Mouse (Mus musculus) adrenal gland, adult 2 months (tissue): Measurements from ENCODE around the gene Bcl10. TPM values are rescaled to one million over a fixed set of nuclear protein-coding genes. Genes with fewer than 3 reads are reported as not detected.
"Not testable (repeated sequence)": the region's sequence is repeated elsewhere in the genome, so short reads cannot be mapped to it uniquely, and the experiment has no call there.

ENCODE experiments used
- DNase-seq: peaks from one replicate; pipeline ENCODE4 v3.0.0; 2021
- polyA plus RNA-seq: library from polyadenylated mRNA; depleted of rRNA; stranded (reverse); fragments of >200 nt; gene quantifications from 2 replicates; pipeline ENCODE4 v1.2.3, GENCODE M21; 2012; rRNA removed
- total RNA-seq, 2 experiments: library from RNA; stranded (reverse); gene quantifications; 2 replicates each; pipeline ENCODE4 v1.2.3; 2021

Gene Bcl10
- total and polyA plus RNA-seq, 3 experiments: 4.1 to 23.9 (median 20.7) TPM

- DNase-seq: peak; percentile 62
Measured at GRCm38 (mm10) chr3:145950034-145950814, 27.6 kb downstream of the Bcl10 start.

- DNase-seq: no peak
Measured at GRCm38 (mm10) chr3:145950815-145951130, 28.2 kb downstream of the Bcl10 start.

- peak; percentile 82 for DNase-seq
Measured at GRCm38 (mm10) chr3:145951287-145952165, 28.9 kb downstream of the Bcl10 start.

GRCm38 (mm10) chr3:145952945-145953344 is 30.3 kb downstream of the Bcl10 start:
- no peak for DNase-seq

- DNase-seq: no peak
Measured at GRCm38 (mm10) chr3:145953411-145953810, 30.8 kb downstream of the Bcl10 start.

- no peak for DNase-seq
Measured at GRCm38 (mm10) chr3:145959824-145960223, 37.2 kb downstream of the Bcl10 start.

GRCm38 (mm10) chr3:145962411-145962810 is 39.8 kb downstream of the Bcl10 start:
- no peak for DNase-seq

- DNase-seq: no peak
Measured at GRCm38 (mm10) chr3:145963101-145964017, 40.8 kb downstream of the Bcl10 start.

- DNase-seq: peak; percentile 57
Measured at GRCm38 (mm10) chr3:145964018-145964387, 41.4 kb downstream of the Bcl10 start.

GRCm38 (mm10) chr3:145964473-145964872 is 41.9 kb downstream of the Bcl10 start:
- DNase-seq: no peak

- DNase-seq: not testable (repeated sequence)
Measured at GRCm38 (mm10) chr3:145965583-145965982, 43.0 kb downstream of the Bcl10 start.

GRCm38 (mm10) chr3:145966806-145967205 is 44.2 kb downstream of the Bcl10 start:
- no peak for DNase-seq

- no peak for DNase-seq
Measured at GRCm38 (mm10) chr3:145969031-145969501, 46.5 kb downstream of the Bcl10 start.

GRCm38 (mm10) chr3:145971501-145971900 is 48.9 kb downstream of the Bcl10 start:
- DNase-seq: no peak

GRCm38 (mm10) chr3:145974986-145975385 is 52.4 kb downstream of the Bcl10 start:
- no peak for DNase-seq

Other genes with a start within 250 kb of the Bcl10 start
- 1 to 10 TPM; 1.8 to 3.6 TPM for gene Ddah1, start 164.1 kb upstream of the Bcl10 start, total RNA-seq
- 1.1 and 1.5 TPM in 2 replicates for gene Ddah1, start 164.1 kb upstream of the Bcl10 start, polyA plus RNA-seq
- 10 to 100 TPM; 22.0 to 23.1 TPM for gene 2410004B18Rik, start 15.2 kb downstream of the Bcl10 start, total RNA-seq
- 8.7 and 9.2 TPM in 2 replicates for gene 2410004B18Rik, start 15.2 kb downstream of the Bcl10 start, polyA plus RNA-seq
- gene Syde2, start 65.1 kb downstream of the Bcl10 start, total RNA-seq: 1 to 10 TPM; 4.2 to 6.8 TPM
- gene Syde2, start 65.1 kb downstream of the Bcl10 start, polyA plus RNA-seq: 4.2 and 5.0 TPM in 2 replicates
- not detected for gene Wdr63, start 185.3 kb downstream of the Bcl10 start, total RNA-seq
- gene Wdr63, start 185.3 kb downstream of the Bcl10 start, polyA plus RNA-seq: not detected in 2 replicates
- not detected for gene Mcoln3, start 194.6 kb downstream of the Bcl10 start, total RNA-seq
- not detected in 2 replicates for gene Mcoln3, start 194.6 kb downstream of the Bcl10 start, polyA plus RNA-seq
- gene Mcoln2, start 227.0 kb downstream of the Bcl10 start, total RNA-seq: not detected
- gene Mcoln2, start 227.0 kb downstream of the Bcl10 start, polyA plus RNA-seq: not detected in 2 replicates